Mouse (Mus musculus) erythroblast, embryonic 14.5 days (primary cell): ENCODE data around the gene Sprr2a2. TPM values are rescaled to one million over a fixed set of nuclear protein-coding genes. Genes with fewer than 3 reads are reported as not detected.

Experiments
- polyA plus RNA-seq: library from polyadenylated mRNA; stranded (reverse); fragments of >175 nt; gene quantifications from 2 replicates; pipeline ENCODE4 v1.2.3, GENCODE M21; 2012

Gene Sprr2a2
- polyA plus RNA-seq, 1 experiment, result 0.02 TPM

Other genes with a start within 250 kb of the Sprr2a2 start
- not detected in 2 replicates for gene Pglyrp3, start 201.3 kb upstream of the Sprr2a2 start, polyA plus RNA-seq
- 0.03 TPM in 1 of 2 replicates, not detected in the other for gene Lor, start 132.8 kb upstream of the Sprr2a2 start, polyA plus RNA-seq
- not detected in 2 replicates for gene Prr9, start 92.0 kb upstream of the Sprr2a2 start, polyA plus RNA-seq
- gene Lelp1, start 73.2 kb upstream of the Sprr2a2 start, polyA plus RNA-seq, result not detected in 2 replicates
- gene Sprr2a1, start 121 bp upstream of the Sprr2a2 start, polyA plus RNA-seq, result not detected in 2 replicates
- not detected in 2 replicates for gene Sprr2a3, start 69.5 kb downstream of the Sprr2a2 start, polyA plus RNA-seq
- not detected in 2 replicates for gene Sprr2b, start 100.7 kb downstream of the Sprr2a2 start, polyA plus RNA-seq
- gene Sprr2d, start 123.2 kb downstream of the Sprr2a2 start, polyA plus RNA-seq, result not detected in 2 replicates
- not detected in 2 replicates for gene Sprr2e, start 136.2 kb downstream of the Sprr2a2 start, polyA plus RNA-seq
- not detected in 2 replicates for gene Sprr2f, start 149.3 kb downstream of the Sprr2a2 start, polyA plus RNA-seq
- not detected in 2 replicates for gene Sprr2h, start 169.8 kb downstream of the Sprr2a2 start, polyA plus RNA-seq
- gene Sprr2i, start 192.1 kb downstream of the Sprr2a2 start, polyA plus RNA-seq, result not detected in 2 replicates
- gene Sprr2j-ps, start 202.2 kb downstream of the Sprr2a2 start, polyA plus RNA-seq, result not detected in 2 replicates
- gene Gm9774, start 213.5 kb downstream of the Sprr2a2 start, polyA plus RNA-seq, result 2.0 and 2.3 TPM in 2 replicates
- not detected in 2 replicates for gene Sprr2k, start 216.7 kb downstream of the Sprr2a2 start, polyA plus RNA-seq
- gene Sprr1b, start 222.9 kb downstream of the Sprr2a2 start, polyA plus RNA-seq, result not detected in 2 replicates
- not detected in 2 replicates for gene Sprr3, start 242.8 kb downstream of the Sprr2a2 start, polyA plus RNA-seq